Mouse (Mus musculus): ENCODE results near the gene Sik1. TPM values are rescaled to one million over a fixed set of nuclear protein-coding genes. Genes with fewer than 3 reads are reported as not detected.

Sik1 gene
- polyA plus RNA-seq (2015; fragmentation: Nextera tagmentation; extraction: Ambion mirVana) = 13.5 and 13.8 TPM in 2 replicates

- Histone ChIP-seq H3K27ac (peak within 1 kb of the TSS; percentile 74), H3K4me3 (peak within 1 kb of the TSS; percentile 88)
- WGBS = under 1% methylated on average over 83 of the region's 92 CpGs
Observed at GRCm38 (mm10) chr17:31855597-31856518, at the start of gene Sik1. Sik1 (minus strand) TSS chr17:31855804.

GRCm38 (mm10) chr17:31905201-31905790, 49.7 kb upstream of the Sik1 start:
- Histone ChIP-seq H3K9me3 (replicated peaks) (no peaks in the 10 kb centered on the region), H3K4me1 (no peaks in the 10 kb centered on the region), H3K4me2 (no peak overlapping the region), H3K36me3 (ENCODE audit: poor library complexity, severe bottlenecking) (no peaks in the 10 kb centered on the region), H3K27me3 (no peaks in the 10 kb centered on the region), H3K9ac (no peak overlapping the region), H3K4me3 (no peak overlapping the region), H3K27ac (no peak overlapping the region)
- no peak for ATAC-seq
- 90% methylated on average over 9 of the region's 9 CpGs for WGBS

More at GRCm38 (mm10) chr17:31855597-31856518, at the start of gene Sik1:
- H3K4me2 ChIP-seq = peak within 1 kb of the TSS; percentile 78
- peak within 1 kb of the TSS; percentile 92 for H3K9ac ChIP-seq
- no peaks in the 10 kb centered on the region for H3K9me3 ChIP-seq (replicated peaks)
- H3K4me1 ChIP-seq = peaks cover 34% of the 10 kb centered on the region
- peak; percentile 90 for ATAC-seq
- no peaks in the 10 kb centered on the region for H3K27me3 ChIP-seq
- H3K36me3 ChIP-seq (ENCODE audit: poor library complexity, severe bottlenecking) = peaks cover 11% of the 10 kb centered on the region

GRCm38 (mm10) chr17:31904036-31904435, 48.4 kb upstream of the Sik1 start:
- Histone ChIP-seq H3K4me1 (no peaks in the 10 kb centered on the region), H3K4me3 (no peak overlapping the region), H3K27me3 (no peaks in the 10 kb centered on the region), H3K9ac (no peak overlapping the region), H3K4me2 (no peak overlapping the region), H3K36me3 (ENCODE audit: poor library complexity, severe bottlenecking) (no peaks in the 10 kb centered on the region), H3K27ac (no peak overlapping the region), H3K9me3 (replicated peaks) (no peaks in the 10 kb centered on the region)
- WGBS = 90% methylated on average over 7 of the region's 7 CpGs
- ATAC-seq = no peak

GRCm38 (mm10) chr17:31902630-31903198, 47.1 kb upstream of the Sik1 start:
- Histone ChIP-seq H3K36me3 (ENCODE audit: poor library complexity, severe bottlenecking) (no peaks in the 10 kb centered on the region), H3K4me3 (no peak overlapping the region), H3K4me2 (no peak overlapping the region), H3K4me1 (no peaks in the 10 kb centered on the region), H3K9ac (no peak overlapping the region), H3K9me3 (replicated peaks) (no peaks in the 10 kb centered on the region), H3K27ac (no peak overlapping the region), H3K27me3 (no peaks in the 10 kb centered on the region)
- 79% methylated on average over 2 of the region's 3 CpGs for WGBS
- no peak for ATAC-seq

- no peak overlapping the region for H3K4me2 ChIP-seq
- ATAC-seq = no peak
- H3K9ac ChIP-seq = no peak overlapping the region
- no peak overlapping the region for H3K27ac ChIP-seq
- no peaks in the 10 kb centered on the region for H3K4me1 ChIP-seq
- H3K9me3 ChIP-seq (replicated peaks) = no peaks in the 10 kb centered on the region
- H3K4me3 ChIP-seq = no peak overlapping the region
- no peaks in the 10 kb centered on the region for H3K36me3 ChIP-seq (ENCODE audit: poor library complexity, severe bottlenecking)
- WGBS = 79% methylated on average over 11 of the region's 11 CpGs
- H3K27me3 ChIP-seq = no peaks in the 10 kb centered on the region
Observed at GRCm38 (mm10) chr17:31901461-31902204, 46.0 kb upstream of the Sik1 start.

- 71% methylated on average over 5 of the region's 5 CpGs for WGBS
- Histone ChIP-seq H3K4me3 (no peak overlapping the region), H3K36me3 (ENCODE audit: poor library complexity, severe bottlenecking) (no peaks in the 10 kb centered on the region), H3K4me2 (no peak overlapping the region), H3K9ac (no peak overlapping the region), H3K27me3 (no peaks in the 10 kb centered on the region), H3K9me3 (replicated peaks) (no peaks in the 10 kb centered on the region), H3K4me1 (no peaks in the 10 kb centered on the region), H3K27ac (no peak overlapping the region)
- ATAC-seq = no peak
Observed at GRCm38 (mm10) chr17:31898941-31899340, 43.3 kb upstream of the Sik1 start.

- no peaks in the 10 kb centered on the region for H3K27me3 ChIP-seq
- no peak overlapping the region for H3K9ac ChIP-seq
- WGBS = 86% methylated on average over 4 of the region's 4 CpGs
- no peak overlapping the region for H3K4me2 ChIP-seq
- no peak overlapping the region for H3K27ac ChIP-seq
- no peaks in the 10 kb centered on the region for H3K36me3 ChIP-seq (ENCODE audit: poor library complexity, severe bottlenecking)
- no peaks in the 10 kb centered on the region for H3K9me3 ChIP-seq (replicated peaks)
- no peak for ATAC-seq
- no peak overlapping the region for H3K4me3 ChIP-seq
- 0 out of 2 replicates have a peak, but pooled peaks cover 5% of the 10 kb centered on the region for H3K4me1 ChIP-seq
Observed at GRCm38 (mm10) chr17:31897186-31897793, 41.7 kb upstream of the Sik1 start.

GRCm38 (mm10) chr17:31896751-31897150, 41.1 kb upstream of the Sik1 start:
- WGBS = 79% methylated on average over 3 of the region's 3 CpGs
- Histone ChIP-seq H3K4me1 (0 out of 2 replicates have a peak, but pooled peaks cover 5% of the 10 kb centered on the region), H3K9me3 (replicated peaks) (no peaks in the 10 kb centered on the region), H3K36me3 (ENCODE audit: poor library complexity, severe bottlenecking) (no peaks in the 10 kb centered on the region), H3K4me2 (no peak overlapping the region), H3K27ac (no peak overlapping the region), H3K27me3 (no peaks in the 10 kb centered on the region), H3K4me3 (no peak overlapping the region), H3K9ac (no peak overlapping the region)
- ATAC-seq = no peak

- Histone ChIP-seq H3K4me1 (0 out of 2 replicates have a peak, but pooled peaks cover 5% of the 10 kb centered on the region), H3K27ac (no peak overlapping the region), H3K4me3 (no peak overlapping the region), H3K9ac (no peak overlapping the region), H3K36me3 (ENCODE audit: poor library complexity, severe bottlenecking) (no peaks in the 10 kb centered on the region), H3K4me2 (no peak overlapping the region), H3K27me3 (no peaks in the 10 kb centered on the region), H3K9me3 (replicated peaks) (no peaks in the 10 kb centered on the region)
- WGBS = 91% methylated on average over 7 of the region's 7 CpGs
- ATAC-seq = no peak
Observed at GRCm38 (mm10) chr17:31896311-31896710, 40.7 kb upstream of the Sik1 start.

GRCm38 (mm10) chr17:31893371-31894060, 37.9 kb upstream of the Sik1 start:
- Histone ChIP-seq H3K4me2 (no peak overlapping the region), H3K4me3 (no peak overlapping the region), H3K9ac (no peak overlapping the region), H3K36me3 (ENCODE audit: poor library complexity, severe bottlenecking) (no peaks in the 10 kb centered on the region), H3K9me3 (replicated peaks) (no peaks in the 10 kb centered on the region), H3K27me3 (no peaks in the 10 kb centered on the region), H3K27ac (no peak overlapping the region), H3K4me1 (0 out of 2 replicates have a peak, but pooled peaks cover 5% of the 10 kb centered on the region)
- no peak for ATAC-seq
- WGBS = 85% methylated on average over 5 of the region's 5 CpGs

GRCm38 (mm10) chr17:31892750-31893149, 37.1 kb upstream of the Sik1 start:
- Histone ChIP-seq H3K36me3 (ENCODE audit: poor library complexity, severe bottlenecking) (no peaks in the 10 kb centered on the region), H3K4me3 (no peak overlapping the region), H3K9ac (no peak overlapping the region), H3K4me1 (0 out of 2 replicates have a peak, but pooled peaks cover 5% of the 10 kb centered on the region), H3K27ac (no peak overlapping the region), H3K4me2 (no peak overlapping the region), H3K9me3 (replicated peaks) (no peaks in the 10 kb centered on the region), H3K27me3 (no peaks in the 10 kb centered on the region)
- WGBS = 48% methylated on average over 10 of the region's 10 CpGs
- ATAC-seq = no peak
